Mouse (Mus musculus) MEL (cell line): ENCODE data around the gene H3f3b. TPM values are rescaled to one million over a fixed set of nuclear protein-coding genes. Genes with fewer than 3 reads are reported as not detected.

Experiments used
- DNase-seq: peaks from one replicate; pipeline ENCODE4 v3.0.0; 2011; ENCODE audit warnings: low read depth, low spot score
- H3K27ac ChIP-seq: 2 replicates; pipeline ENCODE4 v1.5.1; 2012; ENCODE audit warnings: low read depth, mild to moderate bottlenecking, control low read depth, low read length, moderate library complexity; ENCODE audit not compliant: control insufficient read depth
- H3K27me3 ChIP-seq, 2 experiments: fragments of 150-350 bp in 1 of 2; sonication (generic) in 1 of 2; 2 replicates each; pipeline ENCODE4 v1.6.1; 2012; ENCODE audit warnings: low read length in 2 of 2, mild to moderate bottlenecking in 2 of 2, improper control_type of control experiment in 1 of 2, moderate library complexity in 1 of 2; ENCODE audit not compliant: insufficient read depth in 2 of 2, control insufficient read depth in 1 of 2
- H3K36me3 ChIP-seq, 2 experiments: 2 replicates each; pipeline ENCODE4 v1.6.1; 2012 to 2014; ENCODE audit warnings: low read length in 2 of 2, improper control_type of control experiment in 1 of 2, inconsistent platforms in 1 of 2, mild to moderate bottlenecking in 1 of 2; ENCODE audit not compliant: insufficient read depth in 2 of 2, control insufficient read depth in 1 of 2
- H3K4me1 ChIP-seq, 2 experiments: fragments of 150-350 bp in 1 of 2; sonication (generic) in 1 of 2; 2 replicates each; pipeline ENCODE4 v1.6.1; 2012; ENCODE audit warnings: low read length in 2 of 2, improper control_type of control experiment in 1 of 2, mild to moderate bottlenecking in 1 of 2; ENCODE audit not compliant: insufficient read depth in 2 of 2, control insufficient read depth in 1 of 2
- H3K4me3 ChIP-seq, 2 experiments: fragments of 150-350 bp in 1 of 2; sonication (generic) in 1 of 2; 2 replicates each; pipeline ENCODE4 v1.5.1; 2012; ENCODE audit warnings: low read depth in 2 of 2, low read length in 2 of 2, mild to moderate bottlenecking in 2 of 2, moderate library complexity in 2 of 2, control low read depth in 1 of 2, improper control_type of control experiment in 1 of 2; ENCODE audit not compliant: control insufficient read depth in 1 of 2, insufficient read depth in 1 of 2
- H3K79me2 ChIP-seq: 2 replicates; pipeline ENCODE4 v1.6.1; 2012; ENCODE audit warnings: mild to moderate bottlenecking, low read length, moderate library complexity; ENCODE audit not compliant: control insufficient read depth, poor library complexity, insufficient read depth
- H3K9ac ChIP-seq: 2 replicates; pipeline ENCODE4 v1.6.1; 2012; ENCODE audit warnings: low read depth, mild to moderate bottlenecking, control low read depth, low read length, moderate library complexity; ENCODE audit not compliant: control insufficient read depth, poor library complexity, severe bottlenecking
- H3K9me3 ChIP-seq: fragments of 150-350 bp; sonication (generic); replicated peaks from 2 replicates; pipeline ENCODE4 v1.6.1; 2012; ENCODE audit warnings: mild to moderate bottlenecking, low read length, improper control_type of control experiment, moderate library complexity; ENCODE audit not compliant: insufficient read depth
- CHD1 ChIP-seq: IDR thresholded peaks from 2 replicates; pipeline ENCODE4 v1.6.1; 2012; ENCODE audit warnings: low read depth, mild to moderate bottlenecking, inconsistent platforms, low read length, improper control_type of control experiment
- CHD2 ChIP-seq: IDR thresholded peaks from 2 replicates; pipeline ENCODE4 v1.6.1; 2011; ENCODE audit warnings: low read length, improper control_type of control experiment
- CTCF ChIP-seq, 3 experiments: IDR thresholded peaks in 2 of 3; conservative IDR thresholded peaks in 1 of 3; 2 replicates each; pipeline ENCODE4 v1.5.1; 2011 to 2012; ENCODE audit warnings: low read length in 3 of 3, low read depth in 2 of 3, mild to moderate bottlenecking in 2 of 3, improper control_type of control experiment in 1 of 3, inconsistent platforms in 1 of 3, mixed read lengths in 1 of 3, moderate library complexity in 1 of 3; ENCODE audit not compliant: control insufficient read depth in 1 of 3, insufficient read depth in 1 of 3, poor library complexity in 1 of 3, severe bottlenecking in 1 of 3
- E2F4 ChIP-seq: IDR thresholded peaks from 2 replicates; pipeline ENCODE4 v1.6.1; 2011; ENCODE audit warnings: low read depth, low read length, improper control_type of control experiment, borderline replicate concordance
- ELF1 ChIP-seq: IDR thresholded peaks from 2 replicates; pipeline ENCODE4 v1.6.1; 2014; ENCODE audit warnings: low read depth, mild to moderate bottlenecking, inconsistent platforms, low read length, improper control_type of control experiment, moderate library complexity
- ETS1 ChIP-seq: IDR thresholded peaks from 2 replicates; pipeline ENCODE4 v1.6.1; 2012; ENCODE audit warnings: low read depth, mild to moderate bottlenecking, inconsistent platforms, low read length, improper control_type of control experiment, moderate library complexity
- GATA1 ChIP-seq: IDR thresholded peaks from 2 replicates; pipeline ENCODE4 v1.6.1; 2011; ENCODE audit warnings: low read depth, low read length, improper control_type of control experiment
- HCFC1 ChIP-seq: IDR thresholded peaks from 2 replicates; pipeline ENCODE4 v1.6.1; 2012; ENCODE audit warnings: low read depth, mild to moderate bottlenecking, inconsistent platforms, low read length, improper control_type of control experiment, moderate library complexity
- KAT2A ChIP-seq: conservative IDR thresholded peaks from 2 replicates; pipeline ENCODE4 v1.6.1; 2012; ENCODE audit warnings: low read depth, low read length, improper control_type of control experiment, inconsistent platforms
- MAX ChIP-seq: IDR thresholded peaks from 2 replicates; pipeline ENCODE4 v1.6.1; 2011; ENCODE audit warnings: low read length, improper control_type of control experiment
- MAZ ChIP-seq: IDR thresholded peaks from 2 replicates; pipeline ENCODE4 v1.6.1; 2012; ENCODE audit warnings: low read depth, mild to moderate bottlenecking, inconsistent platforms, low read length, improper control_type of control experiment
- MEF2A ChIP-seq: IDR thresholded peaks from 2 replicates; pipeline ENCODE4 v1.6.1; 2014; ENCODE audit warnings: low read depth, mild to moderate bottlenecking, inconsistent platforms, low read length, improper control_type of control experiment; ENCODE audit not compliant: poor library complexity, insufficient replicate concordance, severe bottlenecking; ENCODE audit errors: extremely low read depth
- MYB ChIP-seq: IDR thresholded peaks from 2 replicates; pipeline ENCODE4 v1.6.1; 2011; ENCODE audit warnings: mild to moderate bottlenecking, low read depth, low read length, improper control_type of control experiment
- MYC ChIP-seq: IDR thresholded peaks from 2 replicates; pipeline ENCODE4 v1.6.1; 2011; ENCODE audit warnings: low read depth, mild to moderate bottlenecking, low read length, improper control_type of control experiment, moderate library complexity
- NRF1 ChIP-seq: IDR thresholded peaks from 2 replicates; pipeline ENCODE4 v1.6.1; 2014; ENCODE audit warnings: low read depth, mild to moderate bottlenecking, inconsistent platforms, low read length, improper control_type of control experiment, moderate library complexity; ENCODE audit not compliant: poor library complexity, insufficient read depth, severe bottlenecking
- POLR2A ChIP-seq, 2 experiments: IDR thresholded peaks; 2 replicates each; pipeline ENCODE4 v1.6.1; 2011 to 2012; ENCODE audit warnings: low read length in 2 of 2, mild to moderate bottlenecking in 2 of 2, control low read depth in 1 of 2, improper control_type of control experiment in 1 of 2, low read depth in 1 of 2, moderate library complexity in 1 of 2; ENCODE audit not compliant: control insufficient read depth in 1 of 2, insufficient read depth in 1 of 2, poor library complexity in 1 of 2
- POLR2AphosphoS5 ChIP-seq: IDR thresholded peaks from 2 replicates; pipeline ENCODE4 v1.6.1; 2012; ENCODE audit warnings: low read depth, borderline replicate concordance, mild to moderate bottlenecking, inconsistent platforms, low read length, moderate library complexity, mixed read lengths
- RCOR1 ChIP-seq: IDR thresholded peaks from 2 replicates; pipeline ENCODE4 v1.6.1; 2012; ENCODE audit warnings: low read depth, mild to moderate bottlenecking, inconsistent platforms, low read length, improper control_type of control experiment
- SMC3 ChIP-seq: IDR thresholded peaks from 2 replicates; pipeline ENCODE4 v1.6.1; 2011; ENCODE audit warnings: low read depth, low read length, improper control_type of control experiment
- TAL1 ChIP-seq: IDR thresholded peaks from 2 replicates; pipeline ENCODE4 v1.6.1; 2012; ENCODE audit warnings: mild to moderate bottlenecking, inconsistent platforms, low read length, moderate library complexity, mixed read lengths
- TBP ChIP-seq: IDR thresholded peaks from 2 replicates; pipeline ENCODE4 v1.8.0; 2011; ENCODE audit warnings: low read depth, low read length, improper control_type of control experiment
- USF1 ChIP-seq: IDR thresholded peaks from 2 replicates; pipeline ENCODE4 v1.6.1; 2014; ENCODE audit warnings: low read depth, mild to moderate bottlenecking, inconsistent platforms, low read length, improper control_type of control experiment, moderate library complexity
- USF2 ChIP-seq, 2 experiments: IDR thresholded peaks; 2 replicates each; pipeline ENCODE4 v1.6.1; 2011 to 2012; ENCODE audit warnings: improper control_type of control experiment in 2 of 2, low read length in 2 of 2, borderline replicate concordance in 1 of 2, inconsistent platforms in 1 of 2, low read depth in 1 of 2, mild to moderate bottlenecking in 1 of 2; ENCODE audit not compliant: insufficient read depth in 1 of 2
- ZKSCAN1 ChIP-seq: IDR thresholded peaks from 2 replicates; pipeline ENCODE4 v1.6.1; 2012; ENCODE audit warnings: low read depth, mild to moderate bottlenecking, inconsistent platforms, low read length, improper control_type of control experiment, moderate library complexity
- ZMIZ1 ChIP-seq: IDR thresholded peaks from 2 replicates; pipeline ENCODE4 v1.6.1; 2012; ENCODE audit warnings: low read depth, mild to moderate bottlenecking, inconsistent platforms, low read length, improper control_type of control experiment, moderate library complexity
- ZNF384 ChIP-seq: IDR thresholded peaks from 2 replicates; pipeline ENCODE4 v1.6.1; 2012; ENCODE audit warnings: low read depth, mild to moderate bottlenecking, inconsistent platforms, low read length, improper control_type of control experiment
- polyA plus RNA-seq, 2 experiments: library from polyadenylated mRNA; stranded (reverse) in 1 of 2; unstranded in 1 of 2; fragments of >175 nt in 1 of 2; fragments of >200 nt in 1 of 2; gene quantifications; 2 replicates each; pipeline versions ENCODE4 v1.2.1 to v1.2.4; 2012; ENCODE audit warnings: low replicate concordance in 2 of 2, low read depth in 1 of 2; ENCODE audit not compliant: insufficient read length in 2 of 2, insufficient read depth in 1 of 2, missing spikeins in 1 of 2
- total RNA-seq: library from RNA; depleted of rRNA; stranded (reverse); fragments of 300-350 nt; gene quantifications from 2 replicates; pipeline ENCODE4 v1.2.3, GENCODE M21; 2012

Gene H3f3b
- total and polyA plus RNA-seq, 3 experiments, result 96.6 to 767 (median 498) TPM

- no peak for TF ChIP-seq ZKSCAN1
- TF ChIP-seq GATA1, result no peak
- TF ChIP-seq ZNF384, result peak; percentile 69
- no peak for TF ChIP-seq TBP
- no peak for TF ChIP-seq E2F4
- no peak for TF ChIP-seq MAX
- TF ChIP-seq CTCF (IDR thresholded peaks at IDR 0.05 in 2 of 3, conservative IDR thresholded peaks at IDR 0.05 in 1 of 3; ENCODE audit: control insufficient read depth in 1 of 3, insufficient read depth in 1 of 3, low read depth in 2 of 3, low read length in 3 of 3, poor library complexity in 1 of 3, severe bottlenecking in 1 of 3), result no peak; a peak in 1 of 6 replicates
- TF ChIP-seq RCOR1, result no peak
- TF ChIP-seq POLR2A (IDR thresholded peaks at IDR 0.05; ENCODE audit: control insufficient read depth in 1 of 2, insufficient read depth in 1 of 2, low read depth in 1 of 2, low read length in 2 of 2, poor library complexity in 1 of 2), result peak; percentile 41 to 64; a peak in 2 of 4 replicates
- TF ChIP-seq ELF1, result peak; percentile 27; the same call in 1 of the 2 replicates
Measured at GRCm38 (mm10) chr11:116074436-116074991, 46.8 kb upstream of the H3f3b start (continued).

GRCm38 (mm10) chr11:116072608-116073007 lies 44.8 kb upstream of the H3f3b start:
- Histone ChIP-seq H3K27me3 (no peaks in the 10 kb centered on the region), H3K79me2 (peaks cover 20% of the 10 kb centered on the region), H3K9ac (no peak overlapping the region), H3K9me3 (no peaks in the 10 kb centered on the region), H3K36me3 (peaks cover 0 to 16% of the 10 kb centered on the region in 2 experiments; a peak in 2 of 4 replicates), H3K27ac (no peak overlapping the region), H3K4me3 (no peak overlapping the region), H3K4me1 (peaks cover 9 to 13% of the 10 kb centered on the region in 2 experiments)
- TF ChIP-seq MAX (no peak), SMC3 (no peak), USF1 (no peak), ETS1 (no peak), MYC (no peak), POLR2A (IDR thresholded peaks at IDR 0.05; ENCODE audit: control insufficient read depth in 1 of 2, insufficient read depth in 1 of 2, low read depth in 1 of 2, low read length in 2 of 2, poor library complexity in 1 of 2) (no peak), CHD1 (no peak), HCFC1 (no peak), CHD2 (no peak), TAL1 (no peak), NRF1 (no peak), MYB (no peak), POLR2AphosphoS5 (no peak), RCOR1 (no peak), USF2 (IDR thresholded peaks at IDR 0.05; ENCODE audit: borderline replicate concordance in 1 of 2, insufficient read depth in 1 of 2, low read depth in 1 of 2, low read length in 2 of 2) (no peak), ZKSCAN1 (no peak), ZMIZ1 (no peak), MEF2A (no peak), MAZ (no peak), KAT2A (no peak)
- no peak for DNase-seq
